Mouse (Mus musculus) erythroblast, adult 5-6 weeks (primary cell): Measurements from ENCODE around the gene Cenps. TPM values are rescaled to one million over a fixed set of nuclear protein-coding genes. Genes with fewer than 3 reads are reported as not detected.

Experiments
- total RNA-seq, 2 experiments: library from RNA; stranded (forward) in 1 of 2; stranded (reverse) in 1 of 2; fragments of 150-400 nt in 1 of 2; fragments of 200-764, 138-1000 nt in 1 of 2; gene quantifications; 2 replicates each; pipeline versions ENCODE4 v1.2.3 to v1.2.4; 2015 to 2017; ENCODE audit warnings: low replicate concordance in 2 of 2

Cenps gene
- total RNA-seq, 2 experiments from 2014 or later, result 2.7 to 7.1 TPM

Other genes with a start within 250 kb of the Cenps start
- gene Pex14, start 37.8 kb downstream of the Cenps start, total RNA-seq (2015; ENCODE audit: low replicate concordance), result 1.9 and 6.3 TPM in 2 replicates
- gene Pex14, start 37.8 kb downstream of the Cenps start, total RNA-seq (2017; ENCODE audit: low replicate concordance), result 3.2 and 5.6 TPM in 2 replicates
- gene Dffa, start 33.5 kb downstream of the Cenps start, total RNA-seq (2015; ENCODE audit: low replicate concordance), result 4.8 and 9.4 TPM in 2 replicates
- 2.6 and 3.9 TPM in 2 replicates for gene Dffa, start 33.5 kb downstream of the Cenps start, total RNA-seq (2017; ENCODE audit: low replicate concordance)
- not detected in 2 replicates for gene Cort, start 10.9 kb downstream of the Cenps start, total RNA-seq (2015; ENCODE audit: low replicate concordance)
- gene Cort, start 10.9 kb downstream of the Cenps start, total RNA-seq (2017; ENCODE audit: low replicate concordance), result not detected in 2 replicates
- gene Pgd, start 29.1 kb upstream of the Cenps start, total RNA-seq (2015; ENCODE audit: low replicate concordance), result 37.7 and 62.5 TPM in 2 replicates
- gene Pgd, start 29.1 kb upstream of the Cenps start, total RNA-seq (2017; ENCODE audit: low replicate concordance), result 29.4 and 32.2 TPM in 2 replicates
- gene Kif1b, start 170.1 kb upstream of the Cenps start, total RNA-seq (2015; ENCODE audit: low replicate concordance), result 8.8 and 10.0 TPM in 2 replicates
- 7.2 and 14.1 TPM in 2 replicates for gene Kif1b, start 170.1 kb upstream of the Cenps start, total RNA-seq (2017; ENCODE audit: low replicate concordance)